Mouse (Mus musculus): Measurements from ENCODE around the gene Espn. TPM values are rescaled to one million over a fixed set of nuclear protein-coding genes. Genes with fewer than 3 reads are reported as not detected.

The Espn gene
- polyA plus RNA-seq, 1 experiment = not detected

DNA sequence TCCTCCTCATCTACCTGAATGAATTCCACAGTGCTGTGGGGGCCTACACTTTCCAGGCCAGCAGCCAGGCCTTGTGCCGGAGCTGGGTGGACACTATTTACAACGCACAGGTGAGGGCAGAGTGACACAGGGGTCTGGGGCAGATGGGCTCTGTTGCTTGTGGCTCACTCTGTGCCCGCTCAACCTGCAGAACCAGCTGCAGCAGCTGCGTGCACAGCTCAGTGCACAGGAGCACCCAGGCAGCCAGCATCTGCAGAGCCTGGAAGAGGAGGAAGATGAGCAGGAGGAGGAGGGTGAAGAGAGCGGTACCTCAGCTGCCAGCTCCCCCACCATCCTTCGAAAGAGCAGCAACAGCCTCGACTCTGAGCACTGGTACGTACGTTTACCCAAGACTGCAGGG, 39.8 kb downstream of the Espn start:
- H3K4me3 ChIP-seq (ENCODE audit: insufficient read depth, low read depth, low read length) = no peak overlapping the region
- H3K27ac ChIP-seq (replicated peaks; ENCODE audit: low read depth, low read length) = no peak overlapping the region
- H3K4me1 ChIP-seq (ENCODE audit: control insufficient read depth, insufficient read depth, insufficient read length, low read length) = no peaks in the 10 kb centered on the region

DNA sequence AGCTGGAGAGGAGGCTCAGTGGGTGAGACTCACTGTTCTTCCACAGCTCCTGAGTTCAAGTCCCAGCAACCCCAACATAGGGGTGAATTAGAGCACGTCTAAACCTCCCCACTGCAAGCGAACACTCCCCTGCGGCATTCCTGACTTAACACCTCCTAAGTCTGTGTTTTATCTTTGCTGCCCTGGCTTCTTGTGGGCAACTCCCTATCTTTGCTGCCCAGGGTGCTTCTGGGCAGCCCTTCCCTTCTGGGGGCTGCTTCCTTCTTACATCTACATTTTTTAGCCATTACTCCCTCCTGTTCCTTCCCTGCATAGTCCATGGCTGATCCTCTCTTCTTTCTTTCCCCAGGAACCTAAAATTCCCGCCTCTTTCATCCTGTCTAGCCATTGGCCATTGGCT, 41.5 kb downstream of the Espn start:
- H3K4me3 ChIP-seq (ENCODE audit: insufficient read depth, low read depth, low read length) = no peak overlapping the region
- no peak overlapping the region for H3K27ac ChIP-seq (replicated peaks; ENCODE audit: low read depth, low read length)
- no peaks in the 10 kb centered on the region for H3K4me1 ChIP-seq (ENCODE audit: control insufficient read depth, insufficient read depth, insufficient read length, low read length)

DNA sequence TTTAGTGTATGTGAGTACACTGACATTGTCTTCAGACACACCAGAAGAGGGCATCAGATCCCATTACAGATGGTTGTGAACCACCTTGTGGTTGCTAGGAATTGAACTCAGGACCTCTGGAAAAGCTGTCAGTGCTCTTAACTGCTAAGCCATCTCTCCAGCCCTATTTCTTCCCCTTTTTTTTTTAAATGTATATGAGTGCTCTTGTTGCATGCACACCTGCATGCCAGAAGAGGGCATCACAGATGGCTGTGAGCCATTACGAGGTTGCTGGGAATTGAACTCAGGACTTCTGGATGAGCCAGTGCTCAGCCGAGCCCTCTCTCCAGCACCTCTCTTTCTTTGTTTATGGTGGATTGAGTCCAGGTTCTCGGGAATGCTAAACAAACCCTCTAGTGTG, 42.7 kb downstream of the Espn start:
- no peaks in the 10 kb centered on the region for H3K4me1 ChIP-seq (ENCODE audit: control insufficient read depth, insufficient read depth, insufficient read length, low read length)
- no peak overlapping the region for H3K4me3 ChIP-seq (ENCODE audit: insufficient read depth, low read depth, low read length)
- no peak overlapping the region for H3K27ac ChIP-seq (replicated peaks; ENCODE audit: low read depth, low read length)

DNA sequence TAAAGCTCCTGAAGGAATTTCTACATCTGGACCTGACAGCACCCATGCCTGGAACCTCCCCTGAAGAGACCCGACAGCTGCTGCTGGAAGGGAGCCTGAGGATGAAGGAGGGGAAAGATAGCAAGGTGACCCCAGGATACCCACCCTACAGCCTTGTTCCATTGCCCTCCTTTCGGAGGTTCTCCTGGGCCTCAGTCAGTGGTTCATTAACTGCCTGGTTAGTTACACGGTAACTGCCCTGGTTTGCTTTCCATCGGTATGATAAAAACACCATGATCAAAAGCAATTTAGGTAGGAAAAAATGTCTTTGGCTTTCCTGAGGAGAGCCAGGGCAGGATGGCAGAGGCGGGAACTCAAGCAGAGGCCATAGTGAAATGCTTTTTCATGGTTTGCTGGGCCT, 43.5 kb downstream of the Espn start:
- no peak overlapping the region for H3K27ac ChIP-seq (replicated peaks; ENCODE audit: low read depth, low read length)
- no peaks in the 10 kb centered on the region for H3K4me1 ChIP-seq (ENCODE audit: control insufficient read depth, insufficient read depth, insufficient read length, low read length)
- no peak overlapping the region for H3K4me3 ChIP-seq (ENCODE audit: insufficient read depth, low read depth, low read length)

DNA sequence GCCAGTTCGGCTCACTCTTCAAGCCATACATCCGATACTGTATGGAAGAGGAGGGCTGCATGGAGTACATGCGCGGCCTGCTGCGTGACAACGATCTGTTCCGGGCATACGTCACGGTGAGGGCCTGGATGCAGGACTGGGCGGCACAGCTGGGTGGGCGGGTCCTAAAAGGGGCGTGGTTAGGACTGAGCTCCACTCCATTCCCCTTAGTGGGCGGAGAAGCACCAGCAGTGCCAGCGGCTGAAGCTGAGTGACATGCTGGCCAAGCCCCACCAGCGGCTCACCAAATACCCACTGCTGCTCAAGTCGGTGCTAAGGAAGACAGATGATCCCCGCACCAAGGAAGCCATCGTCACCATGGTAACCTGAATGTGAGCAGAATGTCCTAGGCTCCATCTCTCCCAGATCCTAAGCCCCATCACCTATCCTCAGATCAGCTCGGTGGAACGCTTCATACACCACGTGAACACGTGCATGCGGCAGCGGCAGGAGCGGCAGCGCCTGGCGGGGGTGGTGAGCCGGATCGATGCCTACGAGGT, 44.1 kb downstream of the Espn start:
- Histone ChIP-seq H3K4me3 (ENCODE audit: insufficient read depth, low read depth, low read length) (no peak overlapping the region), H3K4me1 (ENCODE audit: control insufficient read depth, insufficient read depth, insufficient read length, low read length) (no peaks in the 10 kb centered on the region), H3K27ac (replicated peaks; ENCODE audit: low read depth, low read length) (no peak overlapping the region)

DNA sequence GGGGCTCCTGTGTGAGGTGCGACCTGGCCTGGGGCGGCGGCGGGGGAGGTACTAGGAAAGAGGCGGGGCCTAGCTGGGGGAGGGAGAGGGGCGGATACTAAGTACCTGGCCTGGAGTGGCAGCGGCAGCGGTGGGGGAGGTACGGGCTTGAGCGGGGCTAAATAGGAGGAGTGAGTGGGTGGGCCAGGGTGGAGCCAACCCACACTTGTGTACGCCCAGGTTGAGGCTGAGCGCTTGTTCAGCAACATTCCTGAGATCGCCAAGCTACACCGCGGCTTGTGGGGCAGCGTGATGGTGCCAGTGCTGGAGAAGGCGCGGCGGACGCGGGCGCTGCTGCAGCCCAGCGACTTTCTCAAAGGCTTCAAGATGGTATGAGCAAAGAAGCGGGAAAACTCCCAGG, 44.7 kb downstream of the Espn start:
- Histone ChIP-seq H3K4me3 (ENCODE audit: insufficient read depth, low read depth, low read length) (no peak overlapping the region), H3K27ac (replicated peaks; ENCODE audit: low read depth, low read length) (no peak overlapping the region), H3K4me1 (ENCODE audit: control insufficient read depth, insufficient read depth, insufficient read length, low read length) (no peaks in the 10 kb centered on the region)

DNA sequence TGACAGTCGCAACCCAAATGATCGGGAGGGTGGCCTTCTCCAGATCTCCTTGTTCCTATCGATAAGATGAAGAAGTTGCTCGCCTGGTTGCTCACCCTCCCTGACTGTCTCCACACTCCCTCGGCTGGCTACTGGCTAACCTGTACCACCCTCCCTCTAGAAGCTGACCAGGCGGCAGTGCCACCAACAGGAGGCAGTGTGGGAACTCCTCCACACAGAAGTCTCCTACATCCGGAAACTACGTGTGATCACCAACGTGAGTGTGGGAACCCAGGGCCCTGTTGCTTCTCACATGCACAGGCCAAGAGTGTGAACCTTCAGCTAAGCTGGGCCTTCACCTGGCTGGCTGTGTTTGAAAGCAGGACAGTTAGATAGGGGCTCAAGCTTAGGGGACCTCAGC, 45.4 kb downstream of the Espn start:
- no peaks in the 10 kb centered on the region for H3K4me1 ChIP-seq (ENCODE audit: control insufficient read depth, insufficient read depth, insufficient read length, low read length)
- H3K27ac ChIP-seq (replicated peaks; ENCODE audit: low read depth, low read length) = no peak overlapping the region
- no peak overlapping the region for H3K4me3 ChIP-seq (ENCODE audit: insufficient read depth, low read depth, low read length)

DNA sequence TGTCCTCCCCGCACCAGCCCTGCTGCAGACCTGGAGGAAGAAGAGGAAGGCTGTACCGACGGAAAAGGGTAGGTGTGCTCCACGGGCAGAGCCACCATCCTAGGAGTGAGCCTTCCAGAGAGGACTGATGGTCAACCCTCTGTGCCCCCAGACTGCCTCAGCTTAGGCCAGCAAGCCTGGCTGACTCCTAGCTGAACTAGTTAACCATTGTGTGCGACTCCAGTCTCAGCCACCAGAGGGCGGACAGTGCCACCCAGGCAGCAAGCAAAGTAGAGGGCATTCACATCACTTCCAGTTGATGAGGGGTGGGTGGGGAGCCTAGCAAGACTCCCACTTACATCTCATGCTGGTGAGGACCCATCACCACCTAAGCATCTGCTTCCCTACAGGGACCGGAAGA, 49.1 kb downstream of the Espn start:
- Histone ChIP-seq H3K27ac (replicated peaks; ENCODE audit: low read depth, low read length) (no peak overlapping the region), H3K4me1 (ENCODE audit: control insufficient read depth, insufficient read depth, insufficient read length, low read length) (no peaks in the 10 kb centered on the region), H3K4me3 (ENCODE audit: insufficient read depth, low read depth, low read length) (no peak overlapping the region)

DNA sequence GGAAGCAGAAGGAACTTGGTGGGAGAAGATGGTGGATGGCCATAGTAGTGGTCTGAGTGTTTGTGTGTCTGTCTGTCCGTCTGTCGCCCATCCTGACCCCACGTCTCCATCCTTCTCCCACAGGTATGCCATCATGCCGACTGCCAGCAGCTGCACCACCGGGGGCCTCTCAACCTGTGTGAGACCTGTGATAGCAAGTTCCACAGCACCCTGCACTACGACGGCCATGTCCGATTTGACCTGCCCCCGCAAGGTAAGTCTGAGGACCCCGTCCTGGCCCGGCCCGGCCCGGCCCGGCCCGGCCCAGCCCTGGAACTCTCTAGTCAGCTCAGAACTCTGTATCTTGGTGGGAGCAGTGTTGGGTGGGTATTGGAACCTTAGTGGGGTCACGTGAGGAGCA, 50.2 kb downstream of the Espn start:
- Histone ChIP-seq H3K4me3 (ENCODE audit: insufficient read depth, low read depth, low read length) (no peak overlapping the region), H3K4me1 (ENCODE audit: control insufficient read depth, insufficient read depth, insufficient read length, low read length) (no peaks in the 10 kb centered on the region), H3K27ac (replicated peaks; ENCODE audit: low read depth, low read length) (no peak overlapping the region)

DNA sequence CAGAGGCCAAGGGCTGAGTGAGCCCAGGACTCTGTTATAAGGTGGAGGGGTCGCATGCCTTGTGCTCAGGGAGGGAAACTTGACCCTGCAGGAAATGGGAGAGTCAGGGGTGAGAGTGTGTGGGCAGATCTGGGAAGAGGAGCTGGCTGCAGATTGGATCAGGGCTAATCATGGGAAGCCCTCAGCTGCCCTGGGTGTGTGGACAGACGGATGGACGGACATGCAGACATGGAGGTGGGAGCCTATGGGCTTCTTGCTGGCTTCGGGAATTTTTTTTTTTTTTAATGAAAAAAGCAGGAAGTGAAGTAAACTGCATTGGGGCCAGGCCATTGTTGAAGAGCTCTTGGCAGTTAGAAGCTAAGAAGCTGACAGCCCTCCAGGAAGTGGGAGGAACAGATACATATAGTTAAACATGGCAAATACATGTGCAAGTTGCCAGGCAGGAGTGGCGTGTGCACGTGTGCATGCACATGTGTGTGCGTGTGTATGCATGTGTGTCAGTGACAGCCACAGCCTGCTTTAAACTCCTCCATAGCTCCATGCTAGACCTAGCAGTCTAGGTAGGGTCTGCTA, 51.0 kb downstream of the Espn start:
- no peaks in the 10 kb centered on the region for H3K4me1 ChIP-seq (ENCODE audit: control insufficient read depth, insufficient read depth, insufficient read length, low read length)
- 0 out of 2 replicates have a peak overlapping the region, but pooled peaks have one; percentile 20 for H3K27ac ChIP-seq (replicated peaks; ENCODE audit: low read depth, low read length)
- H3K4me3 ChIP-seq (ENCODE audit: insufficient read depth, low read depth, low read length) = peak overlapping the region; percentile 8; the same call in 1 of the 2 replicates

DNA sequence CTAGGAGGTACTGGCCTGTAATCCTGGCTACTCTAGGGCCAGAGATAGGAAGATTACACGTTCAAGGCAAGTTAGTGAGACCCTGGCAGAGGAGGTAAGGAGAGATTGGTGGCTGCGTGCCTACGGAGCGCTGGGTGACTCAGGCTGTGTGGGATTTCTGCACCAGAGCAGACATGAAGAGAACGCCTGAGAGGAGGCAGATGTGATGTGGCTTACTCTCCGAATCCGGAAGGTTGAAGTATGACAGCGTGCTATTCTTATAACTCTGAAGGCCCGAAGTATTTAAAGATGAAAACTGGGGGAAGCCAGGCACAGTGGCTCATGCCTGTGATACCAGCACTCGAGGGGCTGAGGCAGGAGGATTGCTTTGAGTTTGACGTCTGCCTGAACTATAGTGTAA, 51.6 kb downstream of the Espn start:
- Histone ChIP-seq H3K4me3 (ENCODE audit: insufficient read depth, low read depth, low read length) (peak overlapping the region; percentile 8; the same call in 1 of the 2 replicates), H3K4me1 (ENCODE audit: control insufficient read depth, insufficient read depth, insufficient read length, low read length) (no peaks in the 10 kb centered on the region), H3K27ac (replicated peaks; ENCODE audit: low read depth, low read length) (0 out of 2 replicates have a peak overlapping the region, but pooled peaks have one; percentile 15)

DNA sequence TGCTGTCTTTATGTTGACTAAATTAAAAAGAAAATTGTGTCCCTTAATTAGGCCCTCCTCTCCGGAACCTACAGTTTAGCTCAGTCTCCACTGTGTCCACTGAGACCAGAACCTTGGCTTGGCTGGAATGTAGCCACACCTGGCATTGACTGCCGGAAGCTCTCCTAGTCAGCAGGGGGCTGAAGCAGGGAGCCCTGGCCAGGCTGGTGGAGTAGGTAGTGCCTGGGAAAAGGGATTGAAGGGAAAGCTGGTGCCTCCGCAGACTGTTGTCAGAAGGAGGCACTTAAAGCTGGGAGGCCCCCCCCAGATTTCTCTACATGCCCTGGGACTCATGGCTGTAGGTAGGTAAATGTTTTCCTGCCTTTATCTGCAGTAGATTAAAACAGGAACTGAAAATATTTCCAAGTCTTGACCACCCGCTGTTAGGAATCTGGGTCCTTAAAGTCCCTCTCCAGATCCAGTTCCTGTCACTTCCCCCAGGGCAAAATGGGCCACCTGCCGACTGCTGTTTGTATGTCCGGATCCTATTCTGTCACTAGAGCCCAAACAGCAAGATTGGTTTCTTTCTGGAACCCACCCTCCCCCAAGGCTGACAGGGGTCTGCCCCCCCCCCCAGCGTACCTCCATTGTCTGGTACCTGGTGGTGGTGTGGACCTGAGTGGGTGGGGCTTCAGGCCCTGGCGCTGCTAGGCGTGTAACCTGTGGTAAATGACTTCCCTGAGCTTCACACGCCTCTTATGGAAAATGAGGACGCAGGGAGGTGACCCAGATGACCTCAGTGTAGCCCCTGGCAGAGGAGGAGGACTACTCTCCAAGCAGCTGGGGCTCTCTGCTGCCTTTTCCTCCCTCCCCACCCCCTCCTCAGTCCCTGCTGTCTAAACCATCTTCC, 54.0 kb downstream of the Espn start:
- Histone ChIP-seq H3K4me3 (ENCODE audit: insufficient read depth, low read depth, low read length) (peak overlapping the region; percentile 98), H3K27ac (replicated peaks; ENCODE audit: low read depth, low read length) (peak overlapping the region; percentile 100), H3K4me1 (ENCODE audit: control insufficient read depth, insufficient read depth, insufficient read length, low read length) (no peaks in the 10 kb centered on the region)

DNA sequence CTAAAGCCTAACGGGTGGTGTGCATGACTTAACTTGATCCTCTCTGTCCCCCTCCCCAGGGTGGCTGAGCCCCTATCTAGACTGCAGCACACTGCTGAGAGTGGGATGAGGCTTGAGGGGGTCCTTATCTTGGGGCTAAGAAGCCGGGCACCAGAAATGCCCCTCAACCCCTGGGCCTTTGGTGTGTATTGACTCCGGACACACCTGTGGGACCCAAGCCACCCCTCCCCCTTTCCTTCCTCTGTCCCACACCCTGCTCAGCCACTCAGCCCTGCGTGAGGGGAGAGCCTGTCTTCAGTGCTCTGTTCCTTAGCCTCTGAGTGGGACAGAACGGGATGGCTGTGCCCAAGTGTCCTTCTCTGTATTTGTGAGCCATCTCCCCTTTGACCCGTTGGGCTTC, 55.2 kb downstream of the Espn start:
- H3K27ac ChIP-seq (replicated peaks; ENCODE audit: low read depth, low read length) = peak overlapping the region; percentile 100
- peak overlapping the region; percentile 98 for H3K4me3 ChIP-seq (ENCODE audit: insufficient read depth, low read depth, low read length)

DNA sequence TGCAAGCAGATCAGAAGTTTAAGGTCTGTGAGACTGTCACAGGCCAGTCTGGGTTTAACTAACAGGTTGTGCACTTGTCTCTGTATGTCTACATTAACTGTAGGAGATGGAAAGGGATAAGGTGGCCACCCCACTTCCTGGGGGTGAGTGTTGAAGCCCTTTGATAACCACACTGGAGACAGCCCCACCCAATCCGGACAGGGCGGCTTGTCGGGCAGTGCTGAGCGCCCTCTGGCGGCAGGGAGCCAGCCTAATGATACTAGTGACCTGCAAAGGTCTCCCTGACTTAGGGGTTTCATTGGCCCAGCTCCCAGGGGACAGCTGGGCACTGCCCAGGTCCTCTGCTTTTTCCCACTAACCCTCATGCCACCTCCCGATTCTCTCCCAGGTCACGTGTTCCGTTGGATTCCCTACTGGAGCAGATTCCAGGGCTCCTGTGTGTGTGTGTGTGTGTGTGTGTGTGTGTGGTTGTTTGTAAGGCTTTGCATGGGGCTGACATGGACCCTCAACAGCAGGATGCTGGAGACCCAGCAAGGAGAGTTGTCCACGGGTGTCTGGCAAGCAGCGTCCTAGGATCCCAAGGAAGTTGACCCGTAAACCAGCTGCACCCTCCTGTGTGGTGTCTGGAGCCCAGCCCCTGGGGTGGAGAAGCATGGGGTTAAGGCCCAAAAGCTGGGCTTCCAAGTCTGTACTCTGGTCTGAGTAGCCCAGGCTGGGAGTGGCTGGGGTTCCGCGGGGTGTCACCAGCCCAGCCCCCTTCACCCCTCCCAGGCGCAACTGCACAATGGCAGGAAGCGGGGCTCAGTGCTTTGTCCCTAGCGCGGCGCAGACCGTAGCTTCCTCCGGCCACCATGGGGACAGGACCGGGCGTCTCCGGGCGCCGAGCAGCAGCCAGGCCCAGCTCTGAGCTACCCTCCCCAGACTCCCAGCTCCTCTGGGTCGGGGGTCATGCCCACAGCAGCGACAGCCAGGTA, 55.9 kb downstream of the Espn start:
- Histone ChIP-seq H3K4me1 (ENCODE audit: control insufficient read depth, insufficient read depth, insufficient read length, low read length) (no peaks in the 10 kb centered on the region), H3K27ac (replicated peaks; ENCODE audit: low read depth, low read length) (peak overlapping the region; percentile 100), H3K4me3 (ENCODE audit: insufficient read depth, low read depth, low read length) (peak overlapping the region; percentile 98)

More for the DNA sequence above, 55.2 kb downstream of the Espn start:
- H3K4me1 ChIP-seq (ENCODE audit: control insufficient read depth, insufficient read depth, insufficient read length, low read length) = no peaks in the 10 kb centered on the region

DNA sequence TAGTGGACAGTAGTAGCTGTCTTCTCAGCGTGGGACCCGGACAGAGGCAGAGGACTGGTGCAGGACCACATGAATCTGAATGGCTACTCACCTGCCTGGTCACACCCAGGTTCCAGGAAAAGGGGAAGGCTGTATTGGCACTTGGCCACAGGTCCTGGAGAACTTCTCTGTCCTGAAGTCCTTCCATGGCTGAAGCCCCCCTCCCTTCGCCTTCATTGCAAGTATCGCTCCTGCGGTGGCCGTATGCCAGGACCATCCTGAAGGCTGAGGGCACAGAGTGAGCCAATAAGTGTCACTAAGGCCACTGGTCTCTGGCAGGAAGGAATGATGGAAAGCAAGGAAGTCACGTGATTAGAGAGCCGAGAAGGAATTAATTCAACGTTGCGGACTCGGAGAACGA, 57.9 kb downstream of the Espn start:
- no peak overlapping the region for H3K4me3 ChIP-seq (ENCODE audit: insufficient read depth, low read depth, low read length)
- no peaks in the 10 kb centered on the region for H3K4me1 ChIP-seq (ENCODE audit: control insufficient read depth, insufficient read depth, insufficient read length, low read length)
- no peak overlapping the region for H3K27ac ChIP-seq (replicated peaks; ENCODE audit: low read depth, low read length)
